14 mouse cellular contexts compared by ENCODE assay signal in the genomic region with DNA sequence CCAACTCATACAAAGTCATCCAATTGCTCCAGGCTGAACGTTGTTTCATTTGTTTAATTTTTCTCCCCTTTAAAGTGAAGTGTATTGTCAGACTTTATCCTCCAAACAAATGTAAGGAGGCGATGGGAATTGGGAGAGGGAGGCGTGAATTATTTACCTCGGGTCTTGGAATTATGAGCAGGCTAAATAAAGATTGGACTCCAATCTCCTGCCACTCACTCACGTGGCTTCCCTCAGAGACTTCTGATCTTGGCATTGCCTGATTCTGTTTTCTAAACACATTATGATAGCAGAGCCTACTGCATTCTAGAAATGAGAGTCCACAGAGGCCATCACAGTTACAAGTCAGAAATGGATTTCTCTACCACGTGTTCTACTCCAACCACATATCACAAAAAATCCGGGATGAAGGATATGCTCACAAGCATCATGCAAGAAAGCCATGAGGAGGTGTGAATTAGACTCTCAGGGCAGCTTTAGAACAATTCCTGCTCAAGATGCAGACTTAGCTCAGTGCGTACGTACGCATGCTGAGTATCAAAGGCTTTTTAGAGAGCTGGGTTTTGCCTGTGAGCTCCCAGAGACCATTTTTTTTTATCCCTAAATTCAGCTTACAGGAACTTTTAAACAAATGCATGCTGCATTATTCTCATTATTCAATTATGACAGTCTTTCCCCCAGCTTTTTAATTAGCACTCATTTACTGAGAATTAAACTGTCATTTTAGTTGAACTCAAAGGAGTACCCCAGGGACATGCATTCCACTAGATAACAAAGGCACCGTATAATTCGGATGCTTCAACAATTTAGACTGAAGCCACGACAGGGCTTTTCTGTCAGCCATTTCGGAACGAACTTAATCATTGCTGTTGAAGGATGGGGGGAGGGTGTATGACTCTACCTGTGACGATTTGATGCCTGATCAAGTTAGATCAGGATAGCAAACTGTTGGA.
DNase-seq lines count a peak whose midpoint lies in the region; ATAC-seq and TF ChIP-seq lines count a peak whose summit lies in the region.
"Had no signal": no experiment of that assay in that cellular context is flagged by ENCODE, and none has a peak within 500 bp of the region (broad histone marks: within the 10 kb centered on the region; RNA-seq: fewer than 3 reads in every experiment).

No protein-coding gene starts in this region.

- intact Hi-C loops in heart, postnatal 14 days (cut with DNase I), result no loop called here

- peaks cover 20% of the 10 kb centered on the region for H3K4me1 ChIP-seq in forebrain, embryonic 14.5 days (ENCODE audit: control insufficient read depth, insufficient read depth, low read length)
- 0 out of 2 replicates have a peak, but pooled peaks cover 4% of the 10 kb centered on the region for H3K4me1 ChIP-seq in hindbrain, postnatal 0 days (ENCODE audit: insufficient read depth, low read length)
- H3K4me1 ChIP-seq in neural tube, embryonic 15.5 days, result peaks cover 17% of the 10 kb centered on the region
- H3K4me1 ChIP-seq: heart, embryonic 15.5 days had no signal

- H3K27ac ChIP-seq in forebrain, embryonic 14.5 days (ENCODE audit: low read depth, low read length), result peak overlapping the region; percentile 53; the same call in 1 of the 2 replicates
- no peak overlapping the region for H3K27ac ChIP-seq in hindbrain, postnatal 0 days
- peak overlapping the region; percentile 19; the same call in 1 of the 2 replicates for H3K27ac ChIP-seq in neural tube, embryonic 15.5 days (replicated peaks)
- H3K27ac ChIP-seq: heart, embryonic 15.5 days had no signal

- no peaks in the 10 kb centered on the region for H3K27me3 ChIP-seq in forebrain, embryonic 14.5 days (replicated peaks; ENCODE audit: control insufficient read depth, insufficient read depth, low read length)
- H3K27me3 ChIP-seq in hindbrain, postnatal 0 days (ENCODE audit: insufficient read depth, low read length), result no peaks in the 10 kb centered on the region
- no peaks in the 10 kb centered on the region for H3K27me3 ChIP-seq in neural tube, embryonic 15.5 days (replicated peaks)
- H3K27me3 ChIP-seq: heart, embryonic 15.5 days had no signal

- H3K9ac ChIP-seq in forebrain, embryonic 14.5 days (ENCODE audit: low read length), result no peak overlapping the region
- no peak overlapping the region for H3K9ac ChIP-seq in hindbrain, postnatal 0 days (replicated peaks; ENCODE audit: low read length)
- H3K9ac ChIP-seq in neural tube, embryonic 15.5 days (replicated peaks), result no peak overlapping the region
- H3K9ac ChIP-seq: heart, embryonic 15.5 days had no signal

- peaks cover 6% of the 10 kb centered on the region; the same call in 1 of the 2 replicates for H3K36me3 ChIP-seq in forebrain, embryonic 14.5 days (ENCODE audit: control insufficient read depth, insufficient read depth, low read length)
- H3K36me3 ChIP-seq in hindbrain, postnatal 0 days (ENCODE audit: insufficient read depth, low read length), result no peaks in the 10 kb centered on the region
- peaks cover 2% of the 10 kb centered on the region; the same call in 1 of the 2 replicates for H3K36me3 ChIP-seq in neural tube, embryonic 15.5 days
- H3K36me3 ChIP-seq: heart, embryonic 15.5 days had no signal

- TF ChIP-seq CTCF in hindbrain, postnatal 0 days (IDR thresholded peaks at IDR 0.05; ENCODE audit: low read depth), result no peak

- no peak overlapping the region for H3K4me3 ChIP-seq in forebrain, embryonic 14.5 days (ENCODE audit: low read depth, low read length)
- no peak overlapping the region for H3K4me3 ChIP-seq in hindbrain, postnatal 0 days (ENCODE audit: low read length)
- no peak overlapping the region for H3K4me3 ChIP-seq in neural tube, embryonic 15.5 days (replicated peaks)
- H3K4me3 ChIP-seq: heart, embryonic 15.5 days had no signal

- no peaks in the 10 kb centered on the region for H3K9me3 ChIP-seq in forebrain, embryonic 14.5 days (replicated peaks; ENCODE audit: control insufficient read depth, low read length)
- no peaks in the 10 kb centered on the region for H3K9me3 ChIP-seq in hindbrain, postnatal 0 days (ENCODE audit: low read length)
- no peaks in the 10 kb centered on the region for H3K9me3 ChIP-seq in neural tube, embryonic 15.5 days (replicated peaks)
- H3K9me3 ChIP-seq: heart, embryonic 15.5 days had no signal

- DNase-seq in heart, adult 11 months, result peak; percentile 86
- no peak for DNase-seq in heart, postnatal 14 days
- DNase-seq in forebrain, embryonic 14.5 days (ENCODE audit: low spot score), result peak; percentile 46
- DNase-seq in hindbrain, postnatal 0 days (ENCODE audit: low spot score), result peak; percentile 50
- no peak for DNase-seq in spleen, postnatal 14 days (ENCODE audit: low spot score in 2 of 2)
- DNase-seq in urinary bladder, postnatal 25 days (ENCODE audit: low spot score), result no peak
- DNase-seq in c-Kit-positive CD71-positive TER-119-positive erythroid progenitor cells, embryonic 14.5 days (ENCODE audit: low spot score), result no peak
- DNase-seq: adrenal gland, adult 2 months; gastrocnemius, postnatal 10 days; kidney, postnatal 25 days; layer of hippocampus, postnatal 36 days; lung, adult 2 months had no signal

- WGBS in forebrain, embryonic 14.5 days, result 21% methylated on average over 16 of the region's 16 CpGs
- 30% methylated on average over 16 of the region's 16 CpGs for WGBS in hindbrain, postnatal 0 days
- WGBS in neural tube, embryonic 15.5 days, result 43% methylated on average over 16 of the region's 16 CpGs

- no peak for ATAC-seq in forebrain, embryonic 14.5 days
- ATAC-seq in hindbrain, postnatal 0 days, result no peak
- peak; percentile 24; the same call in 1 of the 2 replicates for ATAC-seq in neural tube, embryonic 15.5 days (ENCODE audit: low FRiP score)

- no peak overlapping the region for H3K4me2 ChIP-seq in forebrain, embryonic 14.5 days (ENCODE audit: low read length)
- no peak overlapping the region for H3K4me2 ChIP-seq in hindbrain, postnatal 0 days (ENCODE audit: low read depth, low read length)
- H3K4me2 ChIP-seq in neural tube, embryonic 15.5 days, result no peak overlapping the region
- H3K4me2 ChIP-seq: heart, embryonic 15.5 days had no signal

Comparison
In these comparisons a context has a peak if more than half of its experiments do, and no peak if none do; other contexts are left out.
1. DNase-seq: peak in heart, adult 11 months (single experiment), forebrain, embryonic 14.5 days (single experiment) and hindbrain, postnatal 0 days (single experiment); none in heart, postnatal 14 days (0 of 2), spleen, postnatal 14 days (0 of 2), urinary bladder, postnatal 25 days (single experiment) and c-Kit-positive CD71-positive TER-119-positive erythroid progenitor cells, embryonic 14.5 days (single experiment).